Mouse (Mus musculus): ENCODE results near the gene Hilpda. TPM values are rescaled to one million over a fixed set of nuclear protein-coding genes. Genes with fewer than 3 reads are reported as not detected.

Gene Hilpda
- polyA plus RNA-seq, 1 experiment: 18.4 TPM

DNA sequence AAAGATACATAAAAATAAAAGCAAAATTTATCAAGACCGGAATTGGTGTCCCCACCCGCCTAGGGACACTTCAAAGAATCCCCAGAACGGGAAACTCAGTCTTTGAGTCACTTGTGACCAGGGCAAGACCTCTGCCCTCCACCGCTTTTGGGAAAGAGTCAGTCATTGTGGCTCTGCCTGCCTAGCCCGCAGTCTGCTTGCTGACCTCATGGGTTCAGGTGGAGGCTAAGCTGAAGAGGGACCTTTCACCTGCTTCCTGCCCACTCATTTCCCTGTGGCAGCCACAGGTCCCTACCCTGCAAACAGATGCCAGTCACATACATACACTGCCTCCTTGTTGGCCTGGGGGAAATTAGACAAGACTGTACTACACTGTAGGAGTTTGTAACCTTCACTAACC, 25.7 kb upstream of the Hilpda start:
- Histone ChIP-seq H3K9me3 (replicated peaks; ENCODE audit: control insufficient read depth, insufficient read depth, low read length, poor library complexity, severe bottlenecking) (no peaks in the 10 kb centered on the region; the same call in 1 of the 2 replicates), H3K36me3 (ENCODE audit: control insufficient read depth, insufficient read depth, low read length, poor library complexity, severe bottlenecking) (no peaks in the 10 kb centered on the region), H3K27ac (ENCODE audit: insufficient read depth, low read length) (no peak overlapping the region), H3K4me3 (ENCODE audit: low read depth, low read length) (no peak overlapping the region), H3K27me3 (ENCODE audit: control insufficient read depth, insufficient read depth, low read length, poor library complexity, severe bottlenecking) (no peaks in the 10 kb centered on the region), H3K9ac (ENCODE audit: low read depth, poor library complexity, severe bottlenecking) (no peak overlapping the region), H3K4me1 (ENCODE audit: control insufficient read depth, insufficient read depth, low read length) (peaks cover 2% of the 10 kb centered on the region)
- no peak for TF ChIP-seq EP300 (IDR thresholded peaks at IDR 0.05; ENCODE audit: insufficient read depth, low read depth, low read length)
- no peak for TF ChIP-seq POLR2A (IDR thresholded peaks at IDR 0.05; ENCODE audit: insufficient read depth, low read length)
- TF ChIP-seq CTCF (IDR thresholded peaks at IDR 0.05; ENCODE audit: low read depth, low read length): no peak

DNA sequence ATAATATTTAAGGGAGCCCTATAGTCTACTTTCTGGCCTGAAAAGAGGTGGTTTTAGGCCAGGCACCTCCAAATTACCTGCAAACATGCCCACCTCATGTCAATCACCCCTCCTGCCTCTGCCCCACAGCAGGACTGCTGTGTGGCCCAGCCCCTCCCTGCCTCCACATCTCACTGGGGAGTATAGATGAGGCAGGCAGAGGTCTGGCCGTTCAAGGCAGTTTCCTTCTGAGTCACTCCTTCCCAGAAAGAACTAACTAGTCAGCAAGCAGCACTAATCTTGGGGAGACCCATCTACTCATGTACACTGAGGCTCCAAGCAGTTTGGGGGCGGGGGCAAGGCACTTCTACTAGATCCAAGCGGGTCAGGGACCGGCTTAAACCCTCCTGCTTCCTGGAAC, 25.2 kb upstream of the Hilpda start:
- TF ChIP-seq CTCF (IDR thresholded peaks at IDR 0.05; ENCODE audit: low read depth, low read length): no peak
- Histone ChIP-seq H3K9ac (ENCODE audit: low read depth, poor library complexity, severe bottlenecking) (no peak overlapping the region), H3K4me1 (ENCODE audit: control insufficient read depth, insufficient read depth, low read length) (peaks cover 2% of the 10 kb centered on the region), H3K36me3 (ENCODE audit: control insufficient read depth, insufficient read depth, low read length, poor library complexity, severe bottlenecking) (no peaks in the 10 kb centered on the region), H3K27me3 (ENCODE audit: control insufficient read depth, insufficient read depth, low read length, poor library complexity, severe bottlenecking) (no peaks in the 10 kb centered on the region), H3K4me3 (ENCODE audit: low read depth, low read length) (no peak overlapping the region), H3K27ac (ENCODE audit: insufficient read depth, low read length) (no peak overlapping the region), H3K9me3 (replicated peaks; ENCODE audit: control insufficient read depth, insufficient read depth, low read length, poor library complexity, severe bottlenecking) (no peaks in the 10 kb centered on the region; the same call in 1 of the 2 replicates)

DNA sequence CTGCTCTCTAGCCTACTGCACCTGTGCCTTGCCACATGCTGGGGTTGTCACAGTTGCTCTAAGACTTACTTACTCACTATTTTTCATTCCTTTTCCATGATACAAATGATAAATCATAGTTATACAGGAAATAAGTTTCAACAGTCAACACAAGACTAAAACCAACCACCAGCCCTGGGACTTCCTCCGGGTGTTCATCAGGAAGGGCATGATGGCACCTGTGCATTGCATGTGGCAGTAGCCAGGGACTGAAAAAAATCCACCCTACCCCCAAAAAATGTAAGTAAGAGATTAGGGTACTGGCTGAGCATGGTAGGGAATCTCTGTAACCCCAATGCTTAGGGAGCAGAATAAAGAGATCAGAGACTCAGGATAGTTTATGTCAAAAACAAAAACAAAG, 12.9 kb upstream of the Hilpda start:
- TF ChIP-seq POLR2A (IDR thresholded peaks at IDR 0.05; ENCODE audit: insufficient read depth, low read length): no peak
- no peak for TF ChIP-seq CTCF (IDR thresholded peaks at IDR 0.05; ENCODE audit: low read depth, low read length)
- TF ChIP-seq EP300 (IDR thresholded peaks at IDR 0.05; ENCODE audit: insufficient read depth, low read depth, low read length): no peak
- no peaks in the 10 kb centered on the region for H3K36me3 ChIP-seq (ENCODE audit: control insufficient read depth, insufficient read depth, low read length, poor library complexity, severe bottlenecking)

DNA sequence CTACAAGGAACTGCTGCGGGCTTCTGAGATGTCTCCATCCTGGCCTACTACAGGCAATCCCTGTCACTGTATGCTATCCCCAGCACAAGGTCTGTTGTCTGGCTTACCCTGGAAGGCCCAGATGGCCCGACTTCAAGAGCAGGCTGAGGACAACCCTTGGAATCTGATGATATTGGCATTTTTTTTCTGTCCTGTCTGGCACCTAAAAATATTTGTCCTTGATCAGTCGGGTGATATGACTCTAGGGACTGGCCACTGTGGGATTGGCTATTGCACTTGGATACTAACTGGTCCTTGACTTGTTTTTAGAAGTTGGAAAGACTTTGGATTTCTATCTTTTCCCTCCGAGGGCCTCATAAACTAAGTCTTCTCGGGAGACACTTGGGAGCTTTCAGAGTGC, 10.5 kb upstream of the Hilpda start:
- H3K27me3 ChIP-seq (ENCODE audit: control insufficient read depth, insufficient read depth, low read length, poor library complexity, severe bottlenecking): peaks cover 2% of the 10 kb centered on the region; the same call in 1 of the 2 replicates
- no peak overlapping the region for H3K4me3 ChIP-seq (ENCODE audit: low read depth, low read length)
- TF ChIP-seq POLR2A (IDR thresholded peaks at IDR 0.05; ENCODE audit: insufficient read depth, low read length) (no peak), CTCF (IDR thresholded peaks at IDR 0.05; ENCODE audit: low read depth, low read length) (no peak), EP300 (IDR thresholded peaks at IDR 0.05; ENCODE audit: insufficient read depth, low read depth, low read length) (no peak)
- H3K9ac ChIP-seq (ENCODE audit: low read depth, poor library complexity, severe bottlenecking): no peak overlapping the region
- no peak overlapping the region for H3K27ac ChIP-seq (ENCODE audit: insufficient read depth, low read length)
- no peaks in the 10 kb centered on the region for H3K4me1 ChIP-seq (ENCODE audit: control insufficient read depth, insufficient read depth, low read length)
- H3K36me3 ChIP-seq (ENCODE audit: control insufficient read depth, insufficient read depth, low read length, poor library complexity, severe bottlenecking): no peaks in the 10 kb centered on the region
- H3K9me3 ChIP-seq (replicated peaks; ENCODE audit: control insufficient read depth, insufficient read depth, low read length, poor library complexity, severe bottlenecking): no peaks in the 10 kb centered on the region

More for the DNA sequence above, 12.9 kb upstream of the Hilpda start:
- H3K9ac ChIP-seq (ENCODE audit: low read depth, poor library complexity, severe bottlenecking): no peak overlapping the region
- no peaks in the 10 kb centered on the region for H3K9me3 ChIP-seq (replicated peaks; ENCODE audit: control insufficient read depth, insufficient read depth, low read length, poor library complexity, severe bottlenecking)
- no peaks in the 10 kb centered on the region for H3K4me1 ChIP-seq (ENCODE audit: control insufficient read depth, insufficient read depth, low read length)
- no peak overlapping the region for H3K27ac ChIP-seq (ENCODE audit: insufficient read depth, low read length)
- no peak overlapping the region for H3K4me3 ChIP-seq (ENCODE audit: low read depth, low read length)
- peaks cover 2% of the 10 kb centered on the region; the same call in 1 of the 2 replicates for H3K27me3 ChIP-seq (ENCODE audit: control insufficient read depth, insufficient read depth, low read length, poor library complexity, severe bottlenecking)

DNA sequence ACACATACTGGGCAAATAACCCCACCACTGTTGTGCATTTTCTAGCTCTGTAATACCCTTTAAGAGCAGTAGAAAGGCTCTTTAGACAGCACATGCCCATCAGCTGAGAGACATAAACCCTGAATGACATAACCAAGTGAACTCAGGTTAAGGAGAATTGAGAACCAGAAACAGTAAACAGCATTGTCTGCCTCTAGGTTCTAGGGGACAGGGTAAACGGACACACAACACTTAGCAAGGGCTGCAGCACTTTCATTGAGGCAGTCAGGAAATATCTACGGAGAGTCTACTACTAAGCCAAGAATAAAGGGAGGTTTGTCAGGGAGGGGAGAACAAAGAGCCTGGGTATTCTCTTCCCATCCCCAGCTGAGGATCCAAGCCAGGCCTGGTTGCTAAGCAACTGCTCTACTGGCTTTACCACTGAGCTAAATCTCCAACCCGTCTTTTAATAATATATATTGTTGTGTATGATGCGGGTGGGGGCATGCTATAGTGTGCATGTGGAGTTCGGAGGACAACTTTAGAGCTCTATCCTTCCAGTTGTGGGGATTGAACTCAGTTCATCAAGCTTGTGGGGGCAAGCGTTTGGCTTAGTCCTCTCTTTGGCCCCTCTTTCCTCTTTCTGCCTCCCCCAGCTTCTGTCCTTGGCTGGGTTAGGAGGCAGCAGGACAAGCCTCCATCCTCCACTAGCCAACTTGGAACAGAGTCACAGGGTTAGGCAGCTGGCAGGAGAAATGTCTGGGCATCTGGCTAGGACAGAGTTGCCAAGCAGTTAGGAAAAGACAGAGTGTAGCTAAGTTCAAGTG, 8.4 kb upstream of the Hilpda start:
- no peaks in the 10 kb centered on the region for H3K9me3 ChIP-seq (replicated peaks; ENCODE audit: control insufficient read depth, insufficient read depth, low read length, poor library complexity, severe bottlenecking)
- TF ChIP-seq CTCF (IDR thresholded peaks at IDR 0.05; ENCODE audit: low read depth, low read length) (no peak), POLR2A (IDR thresholded peaks at IDR 0.05; ENCODE audit: insufficient read depth, low read length) (no peak), EP300 (IDR thresholded peaks at IDR 0.05; ENCODE audit: insufficient read depth, low read depth, low read length) (no peak)
- H3K4me1 ChIP-seq (ENCODE audit: control insufficient read depth, insufficient read depth, low read length): no peaks in the 10 kb centered on the region
- peaks cover 2% of the 10 kb centered on the region; the same call in 1 of the 2 replicates for H3K27me3 ChIP-seq (ENCODE audit: control insufficient read depth, insufficient read depth, low read length, poor library complexity, severe bottlenecking)
- no peak overlapping the region for H3K4me3 ChIP-seq (ENCODE audit: low read depth, low read length)
- no peak overlapping the region for H3K9ac ChIP-seq (ENCODE audit: low read depth, poor library complexity, severe bottlenecking)
- H3K27ac ChIP-seq (ENCODE audit: insufficient read depth, low read length): no peak overlapping the region
- no peaks in the 10 kb centered on the region for H3K36me3 ChIP-seq (ENCODE audit: control insufficient read depth, insufficient read depth, low read length, poor library complexity, severe bottlenecking)

DNA sequence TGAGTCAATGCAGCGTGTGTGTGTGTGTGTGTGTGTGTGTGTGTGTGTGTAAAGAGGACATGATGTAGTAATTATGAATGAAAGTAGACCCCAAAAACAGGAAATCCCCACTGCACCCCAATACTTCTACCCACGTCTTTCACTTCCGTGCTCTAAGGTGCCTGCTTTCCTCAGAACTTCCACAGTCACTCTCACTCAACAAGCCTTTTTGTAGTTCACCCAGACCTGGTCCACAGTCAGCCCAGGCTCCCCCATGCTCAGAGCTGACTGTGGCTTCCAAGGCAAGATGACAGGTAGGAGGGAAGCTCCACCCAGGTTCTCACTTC, 7.9 kb upstream of the Hilpda start:
- no peaks in the 10 kb centered on the region for H3K4me1 ChIP-seq (ENCODE audit: control insufficient read depth, insufficient read depth, low read length)
- no peaks in the 10 kb centered on the region for H3K9me3 ChIP-seq (replicated peaks; ENCODE audit: control insufficient read depth, insufficient read depth, low read length, poor library complexity, severe bottlenecking)
- no peak overlapping the region for H3K27ac ChIP-seq (ENCODE audit: insufficient read depth, low read length)
- H3K27me3 ChIP-seq (ENCODE audit: control insufficient read depth, insufficient read depth, low read length, poor library complexity, severe bottlenecking): peaks cover 2% of the 10 kb centered on the region; the same call in 1 of the 2 replicates
- H3K9ac ChIP-seq (ENCODE audit: low read depth, poor library complexity, severe bottlenecking): no peak overlapping the region
- TF ChIP-seq CTCF (IDR thresholded peaks at IDR 0.05; ENCODE audit: low read depth, low read length) (no peak), EP300 (IDR thresholded peaks at IDR 0.05; ENCODE audit: insufficient read depth, low read depth, low read length) (no peak), POLR2A (IDR thresholded peaks at IDR 0.05; ENCODE audit: insufficient read depth, low read length) (no peak)
- no peaks in the 10 kb centered on the region for H3K36me3 ChIP-seq (ENCODE audit: control insufficient read depth, insufficient read depth, low read length, poor library complexity, severe bottlenecking)
- H3K4me3 ChIP-seq (ENCODE audit: low read depth, low read length): no peak overlapping the region
